Mouse (Mus musculus) hindbrain, embryonic 13.5 days (tissue): Measurements from ENCODE around the gene Ergic1. TPM values are rescaled to one million over a fixed set of nuclear protein-coding genes. Genes with fewer than 3 reads are reported as not detected.

Experiments
- ATAC-seq: fragments of 200-750 bp; cut with Nextera tagmentation; 2 replicates; pipeline ENCODE4 v1.8.0; 2017; ENCODE audit warnings: moderate TSS enrichment; ENCODE audit not compliant: low FRiP score
- H3K27ac ChIP-seq: fragments of 300-500 bp; sonication (generic); 2 replicates; pipeline ENCODE4 v1.5.1; 2015; ENCODE audit warnings: inconsistent platforms, mild to moderate bottlenecking, moderate library complexity
- H3K27me3 ChIP-seq: fragments of 300-500 bp; sonication (generic); 2 replicates; pipeline ENCODE4 v1.6.1; 2015; ENCODE audit warnings: mild to moderate bottlenecking, inconsistent platforms
- H3K36me3 ChIP-seq: fragments of 300-500 bp; sonication (generic); 2 replicates; pipeline ENCODE4 v1.6.1; 2015; ENCODE audit warnings: mild to moderate bottlenecking, inconsistent platforms
- H3K4me1 ChIP-seq: fragments of 300-500 bp; sonication (generic); replicated peaks from 2 replicates; pipeline ENCODE4 v1.6.1; 2015; ENCODE audit warnings: inconsistent platforms
- H3K4me2 ChIP-seq: fragments of 300-500 bp; sonication (generic); 2 replicates; pipeline ENCODE4 v1.6.1; 2015; ENCODE audit warnings: inconsistent platforms, mild to moderate bottlenecking, moderate library complexity
- H3K4me3 ChIP-seq: fragments of 300-500 bp; sonication (generic); 2 replicates; pipeline ENCODE4 v1.5.1; 2015; ENCODE audit warnings: mild to moderate bottlenecking, inconsistent platforms
- H3K9ac ChIP-seq: fragments of 300-500 bp; sonication (generic); 2 replicates; pipeline ENCODE4 v1.6.1; 2015; ENCODE audit warnings: mild to moderate bottlenecking, inconsistent platforms
- H3K9me3 ChIP-seq: fragments of 300-500 bp; sonication (generic); 2 replicates; pipeline ENCODE4 v1.6.1; 2016; ENCODE audit warnings: inconsistent platforms
- WGBS: fragments of 180-500 bp; shearing (Covaris S2); methylation state at CpG from one replicate; pipeline ENCODE4 v1.1.7; 2015; 5-methylcytosine and 5-hydroxymethylcytosine counted together
- polyA plus RNA-seq: library from polyadenylated mRNA; unstranded; fragments of >200 nt; fragmentation: Nextera tagmentation; extraction: Ambion mirVana; gene quantifications from 2 replicates; pipeline ENCODE4 v1.2.1, GENCODE M21; 2015

Ergic1 gene
- polyA plus RNA-seq, 1 experiment from 2014 or later, result 86.8 TPM

DNA sequence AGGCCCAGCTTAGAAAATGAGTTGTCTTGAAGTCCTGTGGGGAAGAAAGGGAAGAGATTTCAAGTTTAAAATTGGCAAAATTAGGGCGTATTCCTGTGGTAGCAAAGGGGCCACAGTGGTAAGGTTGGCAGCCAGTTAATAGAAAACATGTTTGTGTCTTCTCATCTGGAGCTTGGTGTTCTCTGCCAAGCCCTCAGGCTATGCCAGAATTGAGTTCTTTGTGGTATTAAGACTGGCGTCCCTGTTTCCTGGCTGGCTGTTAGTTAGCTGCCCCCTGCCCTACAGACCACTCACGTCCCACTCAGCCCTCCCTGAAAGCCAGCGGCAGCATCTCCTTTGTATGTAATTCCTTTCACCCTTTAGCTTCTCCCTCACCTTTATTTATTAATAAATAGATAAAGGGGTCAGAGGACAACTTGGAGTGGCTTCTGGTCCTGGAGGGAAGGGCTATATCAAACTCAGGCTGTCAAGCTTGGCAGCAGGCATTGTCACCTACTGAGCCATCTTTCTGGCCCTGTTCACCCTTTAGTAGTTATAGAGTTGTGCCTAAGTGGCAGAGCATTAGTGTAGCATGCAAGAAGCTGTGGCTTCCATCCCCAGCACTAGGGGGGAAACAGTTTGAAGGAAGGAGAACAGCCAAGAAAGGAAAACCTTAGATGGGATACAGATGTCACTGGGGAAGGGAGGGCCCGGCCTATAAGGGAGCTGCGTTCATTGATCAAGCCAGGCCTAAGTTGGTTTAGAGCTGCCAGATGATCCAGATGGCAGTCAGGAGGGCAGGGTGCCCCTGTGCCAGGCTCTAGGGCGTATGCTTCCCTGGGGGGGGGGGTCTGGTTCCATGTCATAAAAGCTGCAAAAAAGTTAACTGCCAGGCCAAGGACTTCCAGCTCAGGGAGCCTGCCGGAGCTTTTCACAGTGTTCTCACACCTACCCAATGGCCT lies 127.8 kb downstream of the Ergic1 start:
- Histone ChIP-seq H3K27me3 (no peaks in the 10 kb centered on the region), H3K4me3 (no peak overlapping the region), H3K36me3 (peaks cover 13% of the 10 kb centered on the region), H3K4me1 (peaks cover 23% of the 10 kb centered on the region), H3K9ac (peak overlapping the region; percentile 20), H3K9me3 (no peaks in the 10 kb centered on the region), H3K27ac (peak overlapping the region; percentile 56), H3K4me2 (no peak overlapping the region)
- no peak for ATAC-seq
- WGBS, result 73% methylated on average over 8 of the region's 8 CpGs

DNA sequence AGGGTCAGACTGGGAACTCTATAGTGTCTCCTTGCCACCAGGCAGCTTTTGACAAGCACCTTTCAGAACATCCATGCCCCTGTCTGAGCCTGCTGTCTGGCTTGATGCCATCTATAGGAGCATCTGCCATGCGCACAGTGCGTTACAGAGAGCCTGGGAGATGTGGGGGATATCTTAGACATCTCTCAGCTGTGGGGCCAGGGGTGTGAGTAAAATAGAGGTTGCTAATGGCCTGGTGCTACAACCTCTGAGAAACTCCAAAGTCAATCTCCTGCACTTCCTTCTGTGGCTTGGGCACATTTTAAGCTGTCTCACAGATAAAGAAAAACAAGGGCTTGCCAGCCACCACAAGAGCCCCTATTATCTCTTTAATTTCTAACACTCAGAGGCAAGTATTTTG lies 128.5 kb downstream of the Ergic1 start:
- H3K27ac ChIP-seq, result peak overlapping the region; percentile 56
- H3K4me2 ChIP-seq, result no peak overlapping the region
- WGBS, result 69% methylated on average over 2 of the region's 2 CpGs
- H3K27me3 ChIP-seq, result no peaks in the 10 kb centered on the region
- no peak overlapping the region for H3K4me3 ChIP-seq
- no peaks in the 10 kb centered on the region for H3K9me3 ChIP-seq
- H3K9ac ChIP-seq, result no peak overlapping the region; the same call in 1 of the 2 replicates
- H3K36me3 ChIP-seq, result peaks cover 6% of the 10 kb centered on the region
- H3K4me1 ChIP-seq, result peaks cover 23% of the 10 kb centered on the region
- no peak for ATAC-seq

DNA sequence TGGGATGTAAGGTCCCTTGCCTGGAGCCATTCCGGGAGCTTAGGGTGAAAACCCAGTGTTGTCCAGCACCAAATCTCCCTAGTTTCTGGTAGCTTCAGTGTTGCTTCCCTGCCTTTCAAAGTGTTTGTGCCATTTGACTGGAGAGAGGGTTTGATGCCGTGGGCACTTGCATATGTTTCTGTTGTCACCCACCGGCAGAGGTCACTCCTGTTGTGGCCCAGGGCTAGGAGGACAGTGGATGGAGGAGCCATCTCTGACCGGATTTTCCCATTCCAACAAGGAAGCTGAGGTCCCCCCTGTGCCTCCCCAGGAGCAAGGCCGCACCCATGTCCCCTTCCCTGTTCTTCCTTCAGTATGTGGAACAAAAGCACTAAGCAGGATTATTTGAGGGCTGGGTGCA lies 128.9 kb downstream of the Ergic1 start:
- no peak overlapping the region; the same call in 1 of the 2 replicates for H3K27ac ChIP-seq
- no peaks in the 10 kb centered on the region for H3K9me3 ChIP-seq
- no peak for ATAC-seq
- H3K27me3 ChIP-seq, result no peaks in the 10 kb centered on the region
- no peak overlapping the region for H3K9ac ChIP-seq
- 88% methylated on average over 5 of the region's 5 CpGs for WGBS
- no peak overlapping the region for H3K4me2 ChIP-seq
- H3K4me3 ChIP-seq, result no peak overlapping the region
- peaks cover 3% of the 10 kb centered on the region for H3K36me3 ChIP-seq
- H3K4me1 ChIP-seq, result peaks cover 23% of the 10 kb centered on the region

DNA sequence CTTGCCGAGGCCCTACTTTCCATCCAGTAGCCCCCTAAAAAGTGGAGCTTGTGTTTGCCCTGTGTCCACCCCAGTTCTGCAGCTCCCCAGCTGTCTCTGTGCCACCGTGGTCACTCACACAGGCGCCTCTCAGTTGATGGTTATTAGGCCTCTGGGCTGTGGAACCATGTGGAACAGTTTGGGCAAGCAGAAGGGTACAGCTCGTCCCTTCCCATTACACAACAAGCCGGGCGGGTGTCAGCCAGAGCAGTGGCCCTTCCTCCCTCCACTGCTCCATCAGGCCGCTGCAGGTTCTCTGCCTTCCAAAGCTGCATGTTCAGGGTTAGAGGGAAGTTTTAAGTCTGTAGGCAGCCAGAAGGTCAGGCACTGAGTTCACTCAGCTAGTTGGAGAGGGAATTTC lies 129.8 kb downstream of the Ergic1 start:
- ATAC-seq, result no peak

DNA sequence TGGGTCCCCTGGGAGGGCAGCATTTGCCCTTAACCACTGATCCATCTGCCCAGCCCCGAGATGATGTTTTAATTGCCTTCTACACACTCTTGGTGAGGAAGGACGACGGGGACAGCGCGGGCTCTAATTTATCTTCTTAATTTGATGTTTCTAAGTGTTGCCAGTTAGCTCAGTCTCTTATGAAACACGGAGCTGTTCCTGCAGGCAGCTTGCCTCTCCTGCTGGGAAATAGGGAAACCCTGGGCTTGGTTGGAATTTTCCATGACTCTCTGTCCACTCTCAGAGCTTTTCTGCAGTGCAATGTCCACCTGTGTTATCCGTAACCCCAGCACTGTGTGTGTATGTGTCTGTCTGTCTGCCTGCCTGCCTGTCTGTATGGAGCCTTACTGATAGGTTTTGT lies 132.1 kb downstream of the Ergic1 start:
- no peak overlapping the region for H3K4me2 ChIP-seq
- H3K9ac ChIP-seq, result no peak overlapping the region
- no peak for ATAC-seq
- no peaks in the 10 kb centered on the region for H3K9me3 ChIP-seq
- 72% methylated on average over 7 of the region's 7 CpGs for WGBS
- peaks cover 32% of the 10 kb centered on the region for H3K36me3 ChIP-seq
- H3K4me3 ChIP-seq, result no peak overlapping the region
- H3K27me3 ChIP-seq, result no peaks in the 10 kb centered on the region
- peaks cover 20% of the 10 kb centered on the region for H3K4me1 ChIP-seq
- H3K27ac ChIP-seq, result peak overlapping the region; percentile 30; the same call in 1 of the 2 replicates

More for the DNA sequence above, 129.8 kb downstream of the Ergic1 start:
- no peaks in the 10 kb centered on the region for H3K27me3 ChIP-seq
- no peak overlapping the region for H3K4me3 ChIP-seq
- H3K9ac ChIP-seq, result no peak overlapping the region
- H3K4me2 ChIP-seq, result no peak overlapping the region
- peaks cover 23% of the 10 kb centered on the region for H3K4me1 ChIP-seq
- peaks cover 11% of the 10 kb centered on the region for H3K36me3 ChIP-seq
- H3K27ac ChIP-seq, result no peak overlapping the region
- WGBS, result 89% methylated on average over 7 of the region's 7 CpGs
- H3K9me3 ChIP-seq, result no peaks in the 10 kb centered on the region

DNA sequence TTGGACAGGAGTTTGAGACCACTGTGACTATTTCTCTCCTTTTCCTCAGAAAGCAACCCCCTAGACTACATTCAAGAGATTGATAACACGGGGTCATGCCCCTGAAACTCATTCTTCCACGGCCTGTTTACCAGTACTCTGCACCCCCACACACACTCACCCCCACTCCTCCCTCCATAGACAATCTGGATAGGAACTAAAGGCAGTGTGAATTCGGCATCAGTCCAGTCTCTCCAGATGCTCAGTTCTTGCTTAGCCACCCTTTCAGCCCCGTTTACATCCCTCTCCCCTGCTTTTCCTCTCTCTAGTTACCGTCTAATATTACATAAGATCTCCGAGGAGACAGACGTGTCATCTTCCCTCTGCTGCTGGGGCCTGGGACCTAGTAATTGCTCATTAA lies 132.9 kb downstream of the Ergic1 start:
- H3K27me3 ChIP-seq, result no peaks in the 10 kb centered on the region
- ATAC-seq, result no peak
- H3K36me3 ChIP-seq, result peaks cover 39% of the 10 kb centered on the region
- H3K9me3 ChIP-seq, result no peaks in the 10 kb centered on the region
- 76% methylated on average over 7 of the region's 7 CpGs for WGBS
- H3K4me1 ChIP-seq, result peaks cover 13% of the 10 kb centered on the region
- no peak overlapping the region for H3K4me3 ChIP-seq
- no peak overlapping the region for H3K9ac ChIP-seq
- no peak overlapping the region for H3K27ac ChIP-seq
- no peak overlapping the region for H3K4me2 ChIP-seq

DNA sequence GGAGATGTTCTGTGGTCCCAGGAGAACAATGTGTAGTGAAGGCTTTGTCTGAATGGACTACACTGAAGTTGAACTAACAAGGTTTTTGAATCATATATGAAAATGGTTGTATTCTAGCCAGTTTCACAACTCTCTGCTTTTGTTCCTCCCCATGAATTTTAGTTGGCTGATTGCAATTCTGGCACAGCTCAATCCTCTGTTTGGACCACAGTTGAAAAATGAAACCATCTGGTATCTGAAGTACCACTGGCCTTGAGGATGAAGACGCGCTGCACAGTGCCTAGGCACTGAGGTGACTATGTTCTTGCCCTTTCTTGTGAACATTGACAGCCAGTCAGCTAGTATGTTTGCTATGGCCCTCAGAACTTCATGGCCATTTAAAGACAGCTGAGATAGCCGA lies 133.9 kb downstream of the Ergic1 start:
- Histone ChIP-seq H3K4me3 (no peak overlapping the region), H3K27ac (no peak overlapping the region), H3K9me3 (no peaks in the 10 kb centered on the region), H3K36me3 (peaks cover 50% of the 10 kb centered on the region), H3K9ac (no peak overlapping the region), H3K4me1 (peaks cover 3% of the 10 kb centered on the region), H3K4me2 (no peak overlapping the region), H3K27me3 (no peaks in the 10 kb centered on the region)
- ATAC-seq, result no peak
- WGBS, result 95% methylated on average over 3 of the region's 3 CpGs

DNA sequence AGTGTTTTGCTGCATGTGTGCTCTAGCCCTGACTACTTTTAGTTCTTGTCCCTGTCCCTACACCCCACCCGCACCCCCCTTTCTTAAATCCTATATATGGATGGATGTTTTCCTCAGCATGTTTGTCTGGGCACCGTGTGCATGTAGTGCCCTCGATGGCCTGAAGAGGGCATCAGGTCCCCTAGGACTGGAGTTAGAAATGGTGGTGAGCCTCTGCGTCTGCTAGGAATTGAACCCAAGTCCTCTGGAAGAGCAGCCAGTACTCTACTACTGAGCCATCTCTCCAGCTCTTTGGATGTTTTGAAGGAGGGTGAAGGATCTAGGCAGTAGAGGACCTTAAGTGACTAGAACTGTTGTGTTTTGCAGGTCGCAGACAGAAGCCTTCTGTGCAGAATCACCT lies 137.6 kb downstream of the Ergic1 start:
- no peaks in the 10 kb centered on the region for H3K4me1 ChIP-seq
- WGBS, result 87% methylated on average over 5 of the region's 5 CpGs
- H3K36me3 ChIP-seq, result peaks cover 71% of the 10 kb centered on the region
- no peak overlapping the region for H3K4me2 ChIP-seq
- no peak for ATAC-seq
- no peaks in the 10 kb centered on the region for H3K9me3 ChIP-seq
- H3K27me3 ChIP-seq, result no peaks in the 10 kb centered on the region
- no peak overlapping the region for H3K27ac ChIP-seq
- no peak overlapping the region for H3K4me3 ChIP-seq
- no peak overlapping the region for H3K9ac ChIP-seq

DNA sequence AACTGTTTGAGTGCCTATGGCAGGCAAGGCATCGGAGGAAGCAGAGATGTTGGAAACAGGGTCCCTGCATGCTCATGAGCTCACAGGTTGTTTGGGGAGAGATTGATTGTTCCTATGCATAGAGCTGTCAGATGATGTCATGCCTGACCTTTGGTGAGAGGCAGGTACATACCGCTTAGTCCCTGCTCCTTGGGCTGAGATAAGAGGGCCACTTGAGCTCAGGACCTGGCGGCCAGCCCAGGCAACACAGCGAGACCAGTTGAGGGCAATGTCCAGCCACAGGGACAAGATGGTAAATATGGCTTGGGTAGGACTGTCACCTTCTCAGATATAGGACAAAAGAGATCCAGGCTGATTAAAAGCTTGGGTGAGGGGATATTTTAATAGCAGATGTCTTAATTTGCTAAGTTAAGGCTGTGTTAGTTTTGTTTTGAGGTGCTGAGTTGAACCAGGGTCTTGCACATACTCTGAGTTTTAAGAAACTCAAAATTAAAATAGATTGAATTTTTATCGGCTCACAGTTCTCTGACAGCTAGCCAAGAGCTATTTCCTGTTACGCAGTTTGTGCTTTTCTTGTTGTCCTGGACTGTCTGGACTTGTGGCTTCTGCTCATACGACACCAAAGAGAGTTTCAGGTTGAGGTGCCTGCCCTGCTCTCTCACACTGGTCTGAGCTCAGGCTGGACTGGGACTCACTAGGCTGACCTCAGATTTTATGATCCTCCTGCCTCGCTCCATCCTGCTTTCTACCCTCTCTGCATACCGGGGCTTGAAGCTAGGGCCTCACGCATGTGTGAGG lies 138.7 kb downstream of the Ergic1 start:
- no peaks in the 10 kb centered on the region for H3K4me1 ChIP-seq
- no peak overlapping the region for H3K27ac ChIP-seq
- no peak overlapping the region for H3K4me2 ChIP-seq
- WGBS, result 97% methylated on average over 10 of the region's 10 CpGs
- no peak overlapping the region for H3K9ac ChIP-seq
- no peak for ATAC-seq
- no peaks in the 10 kb centered on the region for H3K9me3 ChIP-seq
- no peaks in the 10 kb centered on the region for H3K27me3 ChIP-seq
- peaks cover 77% of the 10 kb centered on the region for H3K36me3 ChIP-seq
- H3K4me3 ChIP-seq, result no peak overlapping the region

DNA sequence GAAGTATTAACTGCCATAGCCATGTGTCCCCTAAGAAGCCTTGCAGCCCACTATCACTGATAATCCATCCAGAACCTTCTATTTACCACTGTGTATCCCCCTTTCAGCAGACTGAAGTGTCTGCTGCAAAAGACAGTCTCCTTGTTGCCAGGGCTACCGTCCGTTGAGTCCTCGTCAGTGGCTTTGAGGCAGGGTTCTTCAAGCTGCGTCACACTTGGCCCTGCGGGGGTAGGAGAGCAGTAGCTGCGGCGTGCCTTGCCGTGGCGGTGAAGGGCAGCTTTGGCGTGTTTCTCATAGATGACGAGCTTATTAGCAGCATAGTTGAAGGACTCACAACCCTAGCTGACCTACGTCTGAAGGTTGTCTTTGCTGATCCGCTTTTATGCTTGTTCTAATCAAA lies 140.3 kb downstream of the Ergic1 start:
- Histone ChIP-seq H3K4me2 (no peak overlapping the region), H3K27ac (no peak overlapping the region), H3K4me3 (no peak overlapping the region), H3K4me1 (no peaks in the 10 kb centered on the region), H3K27me3 (no peaks in the 10 kb centered on the region), H3K9me3 (no peaks in the 10 kb centered on the region), H3K9ac (no peak overlapping the region), H3K36me3 (peaks cover 62% of the 10 kb centered on the region)
- no peak for ATAC-seq
- 77% methylated on average over 13 of the region's 13 CpGs for WGBS

DNA sequence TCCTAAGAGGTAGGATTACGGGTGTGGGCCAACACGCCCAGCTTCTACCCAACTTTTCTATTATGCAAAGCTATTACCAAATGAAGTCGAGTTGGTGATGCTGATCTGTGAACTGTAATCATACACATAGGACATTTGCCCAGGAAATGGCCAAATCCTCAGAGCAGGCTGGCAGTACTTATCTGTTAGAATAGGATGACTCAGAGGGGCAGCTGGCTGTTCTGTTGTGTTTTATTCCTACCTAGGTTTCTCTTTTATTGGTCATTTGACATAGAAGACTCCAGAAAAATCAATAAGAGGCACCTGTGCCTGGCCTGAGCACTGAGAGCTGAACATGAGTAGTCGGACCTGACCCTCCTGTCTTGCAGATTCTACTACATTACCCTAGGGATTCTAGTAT lies 141.3 kb downstream of the Ergic1 start:
- H3K27me3 ChIP-seq, result no peaks in the 10 kb centered on the region
- H3K9me3 ChIP-seq, result no peaks in the 10 kb centered on the region
- ATAC-seq, result no peak
- peaks cover 53% of the 10 kb centered on the region for H3K36me3 ChIP-seq
- H3K9ac ChIP-seq, result no peak overlapping the region
- H3K27ac ChIP-seq, result no peak overlapping the region
- H3K4me1 ChIP-seq, result no peaks in the 10 kb centered on the region; the same call in 1 of the 2 replicates
- H3K4me2 ChIP-seq, result no peak overlapping the region
- no peak overlapping the region for H3K4me3 ChIP-seq
- WGBS, result 87% methylated on average over 4 of the region's 4 CpGs

DNA sequence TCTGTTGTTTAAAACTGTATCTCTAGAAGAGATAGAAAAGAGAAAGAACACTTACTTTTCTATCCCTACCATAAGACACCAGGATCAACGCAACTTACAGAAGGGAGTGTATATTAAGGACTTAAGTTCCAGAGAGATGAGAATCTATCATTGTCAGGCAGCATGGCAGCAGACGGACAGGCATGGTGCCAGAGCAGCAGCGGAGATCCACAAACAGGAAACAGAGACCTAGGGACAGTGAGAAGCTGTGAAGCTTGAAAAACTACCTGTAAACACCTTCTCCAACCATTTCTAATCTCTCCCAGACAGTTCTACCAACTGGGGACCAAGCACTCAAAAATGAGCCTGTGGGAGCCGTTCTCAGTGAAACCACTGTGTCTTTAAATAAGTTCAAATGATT lies 142.4 kb downstream of the Ergic1 start:
- H3K4me1 ChIP-seq, result no peaks in the 10 kb centered on the region; the same call in 1 of the 2 replicates
- H3K27ac ChIP-seq, result no peak overlapping the region
- 88% methylated on average over 4 of the region's 4 CpGs for WGBS
- H3K9ac ChIP-seq, result no peak overlapping the region
- H3K9me3 ChIP-seq, result no peaks in the 10 kb centered on the region
- no peak for ATAC-seq
- H3K36me3 ChIP-seq, result peaks cover 43% of the 10 kb centered on the region
- H3K4me2 ChIP-seq, result no peak overlapping the region
- H3K4me3 ChIP-seq, result no peak overlapping the region
- H3K27me3 ChIP-seq, result no peaks in the 10 kb centered on the region
